Mouse (Mus musculus) lung, adult 2 months (tissue): ENCODE measurements around the gene Atg7. TPM values are rescaled to one million over a fixed set of nuclear protein-coding genes. Genes with fewer than 3 reads are reported as not detected.
"Not testable (repeated sequence)": the region's sequence is repeated elsewhere in the genome, so short reads cannot be mapped to it uniquely, and the experiment has no call there.

ENCODE experiments used
- DNase-seq: peaks from one replicate; pipeline ENCODE4 v3.0.0; 2022
- H3K4me1 ChIP-seq: fragments of 200-500 bp; 2 replicates; pipeline ENCODE4 v1.6.1; 2011; ENCODE audit warnings: low read length; ENCODE audit not compliant: control insufficient read depth, insufficient read depth
- H3K4me3 ChIP-seq: fragments of 200-500 bp; replicated peaks from 2 replicates; pipeline ENCODE3; 2011; ENCODE audit warnings: low read depth, mild to moderate bottlenecking, control low read depth, low read length; ENCODE audit errors: extremely low read depth
- CTCF ChIP-seq: fragments of 200-500 bp; IDR thresholded peaks from 2 replicates; pipeline ENCODE4 v1.5.1; 2011; ENCODE audit warnings: mild to moderate bottlenecking, low read length, control low read depth; ENCODE audit not compliant: insufficient read depth
- POLR2A ChIP-seq: fragments of 200-500 bp; IDR thresholded peaks from 2 replicates; pipeline ENCODE4 v1.6.1; 2011; ENCODE audit warnings: low read depth, mild to moderate bottlenecking, control low read depth, low read length, borderline replicate concordance; ENCODE audit errors: extremely low read depth
- WGBS: fragments of 180-500 bp; shearing (Covaris S2); methylation state at CpG from one replicate; pipeline ENCODE4 v1.1.7; 2018; 5-methylcytosine and 5-hydroxymethylcytosine counted together
- polyA plus RNA-seq: library from polyadenylated mRNA; depleted of rRNA; stranded (reverse); fragments of >200 nt; gene quantifications from 2 replicates; pipeline ENCODE4 v1.2.3, GENCODE M21; 2012

Gene Atg7
- polyA plus RNA-seq, 1 experiment: 28.9 TPM

DNA sequence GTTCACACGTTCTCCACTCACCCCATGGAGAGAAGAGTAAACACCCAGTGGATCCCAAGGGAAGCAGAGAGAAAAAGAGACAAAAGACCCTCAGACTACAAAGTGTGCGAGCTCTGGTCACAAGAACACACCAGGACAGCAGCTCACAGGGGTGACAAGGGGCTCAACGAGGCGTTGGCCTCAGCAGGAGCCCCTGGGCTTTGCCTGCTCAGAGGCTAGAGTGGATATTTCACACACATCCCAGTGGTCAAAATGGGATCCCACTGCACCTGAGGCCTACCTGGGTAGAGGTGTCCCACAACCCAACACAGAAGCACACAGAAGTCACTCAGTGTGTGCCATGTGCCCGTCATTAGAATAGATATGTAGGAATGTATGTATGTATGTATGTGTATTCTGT is 242.2 kb downstream of the Atg7 start:
- 78% methylated on average over 5 of the region's 5 CpGs for WGBS
- no peak for TF ChIP-seq CTCF
- no peak for TF ChIP-seq POLR2A
- H3K4me3 ChIP-seq: no peak overlapping the region
- H3K4me1 ChIP-seq: peaks cover 40% of the 10 kb centered on the region
- no peak for DNase-seq

DNA sequence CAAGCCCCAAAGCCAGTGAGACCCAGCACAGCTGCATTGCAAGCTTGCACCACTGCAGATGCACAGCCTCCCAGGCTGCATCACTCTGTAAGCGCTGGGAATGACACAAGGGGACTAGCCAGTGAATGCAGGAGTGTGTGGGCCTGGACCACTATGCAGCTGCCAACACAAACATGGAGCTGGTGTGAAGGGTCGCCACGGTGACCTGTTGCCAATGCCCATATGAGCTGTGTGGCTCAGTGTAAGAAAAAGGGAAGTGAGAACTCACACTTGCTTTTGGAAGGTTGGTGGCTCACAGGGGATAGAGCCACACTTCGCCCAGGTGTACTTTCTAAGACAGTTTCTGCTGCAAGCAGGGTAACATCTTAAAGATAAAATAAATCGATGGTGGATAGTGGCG is 243.1 kb downstream of the Atg7 start:
- DNase-seq: no peak
- 76% methylated on average over 6 of the region's 6 CpGs for WGBS
- Histone ChIP-seq H3K4me1 (peaks cover 44% of the 10 kb centered on the region), H3K4me3 (no peak overlapping the region)
- TF ChIP-seq POLR2A (no peak), CTCF (no peak)

DNA sequence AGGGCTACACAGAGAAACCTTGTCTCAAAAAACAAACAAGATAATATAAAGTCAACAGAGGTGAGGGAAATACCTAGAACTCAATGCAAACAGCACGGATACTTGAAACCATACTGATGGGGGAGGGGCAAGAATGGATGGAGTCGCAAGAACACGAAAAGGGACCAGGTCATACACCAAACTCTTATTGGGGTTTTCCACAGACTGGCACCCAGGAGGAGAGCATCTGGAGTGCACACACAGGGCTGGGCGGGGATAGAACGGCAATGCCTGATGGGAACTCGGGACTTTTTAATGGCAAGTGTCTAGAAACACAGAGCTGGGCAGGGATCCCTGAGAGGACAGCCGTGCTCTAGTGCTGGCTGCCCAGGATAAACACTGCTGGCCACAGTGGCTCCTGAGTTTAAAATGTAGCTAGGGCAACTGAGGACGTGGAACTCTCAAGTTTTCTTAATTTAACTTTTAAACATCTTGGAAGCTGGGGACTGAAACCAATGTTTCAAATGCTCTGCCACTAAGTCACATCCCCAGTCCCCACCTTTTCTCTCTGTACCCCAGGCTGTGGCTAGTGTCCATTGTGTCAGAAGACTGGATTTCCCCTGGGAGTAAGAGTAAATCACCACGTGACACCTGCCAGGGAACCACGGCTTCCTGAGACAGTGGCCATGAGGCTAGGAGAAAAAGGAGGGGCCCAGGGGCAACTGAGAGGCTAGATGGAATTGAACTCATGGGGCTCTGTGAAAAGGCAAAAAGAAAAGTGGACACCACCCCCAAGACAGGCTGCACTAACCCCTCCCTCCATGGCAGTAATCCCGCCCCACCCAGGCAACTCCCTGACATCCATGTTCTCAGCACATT is 243.8 kb downstream of the Atg7 start:
- WGBS: 43% methylated on average over 11 of the region's 11 CpGs
- no peak for DNase-seq
- no peak overlapping the region for H3K4me3 ChIP-seq
- peaks cover 49% of the 10 kb centered on the region for H3K4me1 ChIP-seq
- TF ChIP-seq POLR2A (no peak), CTCF (no peak)

DNA sequence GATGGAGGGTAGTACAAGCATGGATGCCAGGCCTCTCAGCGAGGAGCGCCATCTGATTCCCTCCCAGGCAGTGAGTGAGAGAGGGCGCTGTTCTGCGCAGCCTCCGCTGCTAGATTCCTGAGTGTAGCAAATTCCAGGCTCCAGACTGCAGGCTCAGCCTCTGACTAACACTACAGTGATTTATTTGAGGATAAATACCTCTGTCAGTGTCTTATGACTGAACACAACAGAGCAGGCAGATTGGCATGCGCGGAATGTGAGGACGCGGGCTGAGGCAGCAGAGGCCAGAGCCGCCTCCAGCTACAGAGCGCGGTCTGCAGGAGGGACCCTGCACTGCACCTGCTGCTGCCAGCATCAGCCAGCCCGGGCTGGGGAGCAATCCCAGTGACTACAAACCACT is 246.0 kb downstream of the Atg7 start:
- TF ChIP-seq CTCF (peak; percentile 40; the same call in 1 of the 2 replicates), POLR2A (no peak)
- peak; percentile 69 for DNase-seq
- H3K4me1 ChIP-seq: peaks cover 57% of the 10 kb centered on the region
- H3K4me3 ChIP-seq: no peak overlapping the region
- 32% methylated on average over 13 of the region's 13 CpGs for WGBS

DNA sequence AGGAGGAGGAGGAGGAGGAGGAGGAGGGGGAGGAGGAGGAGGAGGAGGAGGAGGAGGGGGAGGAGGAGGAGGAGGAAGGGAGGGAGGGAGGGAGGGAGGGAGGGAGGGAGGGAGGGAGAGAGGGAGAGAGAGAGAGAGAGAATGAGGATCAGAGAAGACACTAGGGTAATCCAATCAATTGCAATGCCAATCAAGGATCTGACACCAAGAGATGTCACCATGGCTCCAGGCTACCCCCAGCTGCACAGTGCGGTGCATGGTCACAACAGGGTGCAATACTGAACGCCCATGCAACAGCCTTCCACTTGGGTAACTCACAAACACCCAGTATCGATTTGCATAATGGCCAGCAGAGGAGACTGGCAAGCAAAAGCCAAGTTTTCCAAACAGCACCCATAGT is 247.1 kb downstream of the Atg7 start:
- DNase-seq, H3K4me3 ChIP-seq: not testable (repeated sequence)
- WGBS: 44% methylated on average over 3 of the region's 3 CpGs
- H3K4me1 ChIP-seq: peaks cover 64% of the 10 kb centered on the region

DNA sequence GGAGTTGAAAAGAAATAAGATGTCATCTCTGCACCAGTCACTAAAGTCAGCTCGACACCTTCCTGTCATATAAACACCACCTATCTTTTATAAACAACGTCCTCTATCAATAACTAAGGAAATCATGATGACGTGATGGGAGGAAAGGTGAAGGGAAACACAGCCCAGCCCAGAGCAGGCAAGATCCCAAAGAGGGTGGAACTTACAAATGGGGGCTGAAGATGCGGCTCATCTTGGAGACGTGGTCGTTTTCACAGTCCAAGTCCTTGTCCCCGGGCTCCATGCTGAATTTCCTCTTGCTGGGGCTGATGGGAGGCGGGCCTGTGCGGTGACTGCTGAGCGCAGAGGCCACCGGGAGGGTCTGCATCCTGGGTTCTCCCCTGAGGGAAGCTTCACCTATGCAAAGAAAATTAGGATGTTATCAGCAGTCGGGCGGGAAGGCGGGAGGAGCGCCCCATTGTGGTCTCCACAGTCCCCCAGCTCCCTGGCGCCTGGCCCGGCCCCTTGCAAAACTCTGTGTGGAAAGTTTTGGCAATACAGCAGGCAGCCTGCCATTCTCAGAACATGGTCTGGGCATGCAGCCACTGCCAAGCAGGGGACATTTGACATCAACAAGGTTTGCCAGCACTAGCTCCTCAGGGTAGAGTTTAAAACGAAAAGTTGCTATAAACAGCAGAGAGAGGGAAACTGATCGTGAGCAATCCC is 247.7 kb downstream of the Atg7 start:
- Histone ChIP-seq H3K4me3 (no peak overlapping the region), H3K4me1 (peaks cover 67% of the 10 kb centered on the region)
- TF ChIP-seq CTCF (no peak), POLR2A (no peak)
- peak; percentile 91 for DNase-seq
- 18% methylated on average over 19 of the region's 19 CpGs for WGBS

DNA sequence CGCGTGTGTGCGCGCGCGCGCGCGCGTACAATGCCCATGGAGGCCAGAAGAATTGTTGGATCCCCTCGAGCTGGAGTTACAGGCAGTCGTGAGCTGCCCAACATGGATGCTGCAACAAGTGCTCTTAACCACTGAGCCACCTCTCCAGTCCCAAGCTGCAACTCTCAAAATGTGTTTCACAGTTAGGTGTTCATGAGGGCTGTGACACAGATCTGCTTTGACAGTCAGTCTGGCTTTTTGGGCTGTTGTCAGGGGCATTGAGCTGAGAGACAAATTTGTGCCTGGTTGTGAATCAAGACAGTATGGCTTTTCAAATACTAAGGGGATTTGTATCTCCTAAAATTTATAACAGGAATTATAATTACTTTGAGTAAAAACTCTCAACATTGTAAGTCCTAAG is 248.4 kb downstream of the Atg7 start:
- 81% methylated on average over 12 of the region's 12 CpGs for WGBS
- DNase-seq: no peak

DNA sequence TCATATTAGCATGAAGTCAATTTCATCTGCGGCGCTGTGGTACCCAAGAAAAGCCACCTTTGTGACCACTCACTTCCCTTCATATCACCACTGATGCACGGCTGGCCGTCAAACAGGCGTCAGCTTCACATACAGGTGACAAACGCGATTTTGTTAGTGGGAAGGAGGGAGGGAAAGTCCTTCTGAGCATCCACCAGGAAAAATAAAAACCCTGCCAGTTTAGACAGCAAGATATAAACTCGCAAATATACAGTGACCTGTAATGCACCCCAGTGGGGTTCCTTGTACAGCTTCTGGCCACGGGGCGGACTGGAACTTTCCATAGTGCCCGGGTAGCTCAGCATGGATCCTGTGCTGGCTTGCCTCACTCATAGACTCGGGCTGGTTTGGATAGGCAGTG is 248.9 kb downstream of the Atg7 start:
- no peak for DNase-seq
- WGBS: 54% methylated on average over 12 of the region's 12 CpGs
- Histone ChIP-seq H3K4me3 (no peak overlapping the region), H3K4me1 (peaks cover 66% of the 10 kb centered on the region)
- TF ChIP-seq CTCF: no peak
- TF ChIP-seq POLR2A: no peak

More for the DNA sequence above, 248.4 kb downstream of the Atg7 start:
- TF ChIP-seq CTCF (no peak), POLR2A (no peak)
- no peak overlapping the region for H3K4me3 ChIP-seq
- H3K4me1 ChIP-seq: peaks cover 65% of the 10 kb centered on the region

DNA sequence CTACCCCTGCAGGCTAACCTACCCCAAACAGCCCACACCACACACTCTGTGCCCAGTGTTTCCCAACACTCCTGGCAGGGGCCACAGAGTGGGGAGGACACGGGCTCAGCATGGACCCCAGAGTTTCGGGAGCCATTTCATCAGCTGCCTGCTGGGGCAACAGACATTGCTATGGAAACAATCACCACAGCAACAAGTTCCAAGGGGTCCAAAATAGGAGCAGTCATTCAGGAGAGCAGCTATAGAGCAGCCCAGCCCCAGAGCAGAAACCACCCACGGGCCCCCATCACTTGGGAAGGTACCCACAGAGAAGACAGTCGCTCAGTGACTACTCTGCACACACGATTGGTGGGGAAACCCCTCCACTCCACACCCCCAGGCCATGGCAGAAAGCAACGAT is 249.5 kb downstream of the Atg7 start:
- DNase-seq: peak; percentile 36
- Histone ChIP-seq H3K4me1 (peaks cover 63% of the 10 kb centered on the region), H3K4me3 (no peak overlapping the region)
- WGBS: 25% methylated on average over 6 of the region's 6 CpGs
- TF ChIP-seq POLR2A (no peak), CTCF (no peak)
